Mouse (Mus musculus) lung, postnatal 0 days (tissue): ENCODE measurements at regions not wholly inside any gene's neighbourhood (a gene's known extent, or its start where the extent isn't known, plus 50 kb on each side); places are given as distances from the start of the nearest gene placed in this dataset.
"Not testable (repeated sequence)": the region's sequence is repeated elsewhere in the genome, so short reads cannot be mapped to it uniquely, and the experiment has no call there.

Experiments
- CTCF ChIP-seq: IDR thresholded peaks from 2 replicates; pipeline ENCODE4 v1.5.1; 2016; ENCODE audit warnings: antibody characterized with exemption, mild to moderate bottlenecking
- EP300 ChIP-seq: IDR thresholded peaks from 2 replicates; pipeline ENCODE4 v1.6.1; 2016; ENCODE audit warnings: antibody characterized with exemption, mild to moderate bottlenecking, control low read depth

DNA sequence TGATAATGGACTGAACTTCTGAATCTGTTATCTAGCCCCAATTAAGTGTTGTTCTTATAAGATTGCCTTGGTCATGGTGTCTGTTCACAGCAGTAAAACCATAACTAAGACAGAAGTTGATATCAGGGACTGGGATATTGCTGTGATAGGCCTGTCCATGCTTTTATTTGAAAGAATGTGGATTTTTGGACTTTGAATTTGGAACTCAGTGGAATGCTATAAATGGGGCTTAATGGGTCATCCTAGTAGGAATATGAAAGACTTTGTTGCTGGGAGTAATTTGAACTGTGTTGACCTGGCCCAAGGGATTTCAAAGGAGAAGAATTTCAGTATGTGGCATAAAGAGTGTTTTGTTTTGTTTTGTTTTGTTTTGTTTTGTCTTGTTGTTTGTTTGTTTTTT is 160.5 kb upstream of the Cenpw start:
- not testable (repeated sequence) for TF ChIP-seq CTCF, EP300
